Mouse (Mus musculus) kidney, postnatal 0 days (tissue): ENCODE measurements around the gene Gm853. TPM values are rescaled to one million over a fixed set of nuclear protein-coding genes. Genes with fewer than 3 reads are reported as not detected.

ENCODE experiments used
- ATAC-seq: fragments of 200-750 bp; cut with Nextera tagmentation; replicated peaks from 2 replicates; pipeline ENCODE4 v1.8.0; 2017; ENCODE audit warnings: low read depth, moderate number of reproducible peaks, moderate TSS enrichment, moderate library complexity; ENCODE audit not compliant: low FRiP score
- DNase-seq: peaks from one replicate; pipeline ENCODE4 v3.0.0-alpha.2; 2016; ENCODE audit warnings: low spot score
- H3K27ac ChIP-seq: fragments of 300-500 bp; sonication (generic); 2 replicates; pipeline ENCODE4 v1.5.1; 2014; ENCODE audit warnings: mild to moderate bottlenecking
- H3K27me3 ChIP-seq: fragments of 300-500 bp; sonication (generic); 2 replicates; pipeline ENCODE4 v1.6.1; 2014; ENCODE audit warnings: low read length, mixed read lengths; ENCODE audit not compliant: insufficient read depth
- H3K36me3 ChIP-seq: fragments of 300-500 bp; sonication (generic); 2 replicates; pipeline ENCODE4 v1.6.1; 2014; ENCODE audit warnings: low read length, mixed read lengths; ENCODE audit not compliant: insufficient read depth
- H3K4me1 ChIP-seq: fragments of 300-500 bp; sonication (generic); replicated peaks from 2 replicates; pipeline ENCODE4 v1.6.1; 2014; ENCODE audit warnings: antibody characterized with exemption, low read length, mixed read lengths; ENCODE audit not compliant: insufficient read depth
- H3K4me2 ChIP-seq: fragments of 300-500 bp; sonication (generic); 2 replicates; pipeline ENCODE4 v1.6.1; 2014; ENCODE audit warnings: mild to moderate bottlenecking, low read length, moderate library complexity, mixed read lengths
- H3K4me3 ChIP-seq: fragments of 300-500 bp; sonication (generic); replicated peaks from 2 replicates; pipeline ENCODE4 v1.5.1; 2014; ENCODE audit warnings: low read depth, low read length
- H3K9ac ChIP-seq: fragments of 300-500 bp; sonication (generic); 2 replicates; pipeline ENCODE4 v1.6.1; 2014; ENCODE audit warnings: low read depth, low read length
- H3K9me3 ChIP-seq: fragments of 300-500 bp; sonication (generic); replicated peaks from 2 replicates; pipeline ENCODE4 v1.6.1; 2016; ENCODE audit warnings: low read length, inconsistent platforms, mixed read lengths
- CTCF ChIP-seq: IDR thresholded peaks from 2 replicates; pipeline ENCODE4 v1.5.1; 2016; ENCODE audit warnings: antibody characterized with exemption, low read depth, mild to moderate bottlenecking, moderate library complexity
- WGBS: fragments of 180-500 bp; shearing (Covaris S2); extraction: QIAGEN DNeasy Blood & Tissue Kit; methylation state at CpG from one replicate; pipeline ENCODE4 v1.1.7; 2014; 5-methylcytosine and 5-hydroxymethylcytosine counted together
- polyA plus RNA-seq: library from polyadenylated mRNA; unstranded; fragments of >200 nt; fragmentation: Nextera tagmentation; extraction: Ambion mirVana; gene quantifications from 2 replicates; pipeline ENCODE4 v1.2.1, GENCODE M21; 2015

The Gm853 gene
- polyA plus RNA-seq, 1 experiment from 2014 or later: 14.3 TPM

- no peak for TF ChIP-seq CTCF
- WGBS: 69% methylated on average over 7 of the region's 7 CpGs
- no peak for ATAC-seq
Observed at GRCm38 (mm10) chr4:130180909-130181602, 41.1 kb downstream of the Gm853 start.

DNA sequence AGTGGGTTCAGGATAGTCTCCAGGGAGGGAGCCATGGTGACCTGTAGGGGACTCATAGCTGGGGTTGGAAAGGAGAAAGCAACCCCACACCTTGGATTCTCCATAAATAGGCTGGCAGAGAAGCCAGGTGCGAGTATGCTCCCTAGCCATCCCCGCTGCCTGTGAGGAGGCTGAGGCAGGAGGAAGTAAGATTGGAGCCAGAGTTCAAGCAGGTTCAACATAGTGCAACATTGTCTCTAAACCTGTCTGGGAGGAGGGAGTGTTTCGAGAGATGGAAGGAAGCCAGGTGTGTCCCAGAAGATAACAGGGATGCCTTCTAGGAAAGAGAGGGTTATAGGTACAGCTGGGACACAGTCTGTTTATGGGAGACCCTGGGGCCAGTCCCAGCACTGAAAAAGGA lies 42.3 kb downstream of the Gm853 start:
- Histone ChIP-seq H3K36me3 (no peaks in the 10 kb centered on the region), H3K27ac (no peak overlapping the region), H3K27me3 (no peaks in the 10 kb centered on the region), H3K9ac (no peak overlapping the region), H3K4me1 (peaks cover 11% of the 10 kb centered on the region; the same call in 1 of the 2 replicates), H3K9me3 (no peaks in the 10 kb centered on the region), H3K4me3 (no peak overlapping the region), H3K4me2 (no peak overlapping the region)
- ATAC-seq (no peak), DNase-seq (no peak)
- WGBS: 73% methylated on average over 3 of the region's 3 CpGs
- TF ChIP-seq CTCF: no peak

More at GRCm38 (mm10) chr4:130180909-130181602, 41.1 kb downstream of the Gm853 start:
- DNase-seq: no peak
- H3K4me1 ChIP-seq: peaks cover 5% of the 10 kb centered on the region; the same call in 1 of the 2 replicates
- H3K4me2 ChIP-seq: no peak overlapping the region
- no peaks in the 10 kb centered on the region for H3K9me3 ChIP-seq
- H3K27me3 ChIP-seq: no peaks in the 10 kb centered on the region
- H3K36me3 ChIP-seq: no peaks in the 10 kb centered on the region
- H3K27ac ChIP-seq: no peak overlapping the region
- H3K9ac ChIP-seq: no peak overlapping the region
- no peak overlapping the region for H3K4me3 ChIP-seq

DNA sequence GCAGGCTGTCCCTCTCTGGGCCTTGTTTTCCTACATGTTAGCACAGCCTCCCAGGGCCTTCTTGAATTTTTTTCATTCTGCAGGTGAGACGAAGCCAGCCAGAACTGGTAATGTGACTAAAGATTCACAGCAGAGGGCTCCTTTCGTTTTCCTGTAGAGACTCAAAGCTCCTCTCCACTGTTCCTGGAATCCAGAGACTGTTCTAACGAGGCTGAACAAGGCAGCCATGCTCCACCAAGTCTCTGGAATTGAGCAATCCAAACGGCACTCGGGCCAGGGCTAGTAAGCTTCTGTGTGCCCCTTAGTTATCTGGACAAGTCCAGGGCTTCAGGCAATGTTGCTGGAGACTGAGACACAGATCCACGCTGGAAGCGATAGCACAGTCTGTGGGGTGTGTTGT lies 44.7 kb downstream of the Gm853 start:
- Histone ChIP-seq H3K36me3 (no peaks in the 10 kb centered on the region), H3K4me1 (peaks cover 29% of the 10 kb centered on the region), H3K27ac (peak overlapping the region; percentile 70), H3K4me2 (no peak overlapping the region), H3K9me3 (no peaks in the 10 kb centered on the region), H3K4me3 (no peak overlapping the region), H3K27me3 (no peaks in the 10 kb centered on the region), H3K9ac (0 out of 2 replicates have a peak overlapping the region, but pooled peaks have one; percentile 18)
- DNase-seq (no peak), ATAC-seq (no peak; the same call in 1 of the 2 replicates)
- no peak for TF ChIP-seq CTCF
- 48% methylated on average over 7 of the region's 7 CpGs for WGBS

GRCm38 (mm10) chr4:130177087-130177486 lies 45.1 kb downstream of the Gm853 start:
- Histone ChIP-seq H3K4me1 (peaks cover 33% of the 10 kb centered on the region), H3K4me2 (no peak overlapping the region), H3K36me3 (no peaks in the 10 kb centered on the region), H3K9ac (0 out of 2 replicates have a peak overlapping the region, but pooled peaks have one; percentile 18), H3K9me3 (no peaks in the 10 kb centered on the region), H3K27ac (peak overlapping the region; percentile 70), H3K4me3 (no peak overlapping the region), H3K27me3 (no peaks in the 10 kb centered on the region)
- WGBS: 41% methylated on average over 4 of the region's 4 CpGs
- ATAC-seq (no peak), DNase-seq (no peak)
- TF ChIP-seq CTCF: no peak

GRCm38 (mm10) chr4:130176156-130176720 lies 46.0 kb downstream of the Gm853 start:
- Histone ChIP-seq H3K4me1 (peaks cover 41% of the 10 kb centered on the region), H3K9ac (no peak overlapping the region), H3K27ac (0 out of 2 replicates have a peak overlapping the region, but pooled peaks have one; percentile 10), H3K4me2 (no peak overlapping the region), H3K4me3 (no peak overlapping the region), H3K27me3 (no peaks in the 10 kb centered on the region), H3K9me3 (no peaks in the 10 kb centered on the region), H3K36me3 (no peaks in the 10 kb centered on the region)
- DNase-seq: no peak
- whole genome bisulfite sequencing: 75% methylated on average over 5 of the region's 5 CpGs
- TF ChIP-seq CTCF: no peak
- ATAC-seq: no peak

DNA sequence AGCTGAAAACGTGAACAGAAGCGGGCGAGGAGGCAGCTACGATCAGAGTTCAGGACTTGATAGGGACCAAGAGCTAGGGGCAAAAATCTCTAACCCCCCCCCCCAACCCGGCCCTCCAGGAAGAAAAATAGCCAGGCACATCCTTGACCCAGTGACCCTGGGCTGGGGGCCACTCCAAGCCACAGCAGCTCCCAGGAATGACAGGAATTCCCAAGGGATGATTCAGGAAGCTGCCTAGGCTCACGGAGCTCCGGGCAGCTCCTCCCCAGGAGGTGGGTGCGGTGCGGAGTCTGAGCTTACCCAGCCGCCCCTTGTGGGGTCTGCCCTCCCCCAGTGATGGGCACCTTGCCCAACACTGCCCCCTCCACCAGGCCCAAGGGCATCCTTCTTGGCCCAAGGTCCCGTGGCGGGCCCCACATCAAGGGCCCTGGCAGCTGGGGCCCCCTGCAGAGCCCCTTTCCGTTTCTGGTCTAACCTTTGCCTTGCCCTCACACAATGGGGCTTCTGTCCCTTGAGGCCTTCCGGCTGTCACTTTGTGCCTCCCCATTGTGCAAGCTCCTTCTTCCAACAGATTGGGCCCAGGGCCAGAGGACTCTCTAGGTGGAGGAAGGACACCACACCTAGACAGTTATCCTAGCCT lies 47.0 kb downstream of the Gm853 start, which contains the start of gene Tinagl1:
Gene Tinagl1 (minus strand): TSS at position 51 of the 640 bp plus-strand sequence.
- no peak for TF ChIP-seq CTCF
- H3K4me1 ChIP-seq: peaks cover 45% of the 10 kb centered on the region
- 5% methylated on average over 14 of the region's 14 CpGs for WGBS
- peak within 1 kb of the TSS; percentile 58 for H3K4me2 ChIP-seq
- peak within 1 kb of the TSS; percentile 51 for H3K9ac ChIP-seq
- peak within 1 kb of the TSS; percentile 37 for H3K4me3 ChIP-seq
- no peaks in the 10 kb centered on the region for H3K27me3 ChIP-seq
- DNase-seq (peak; percentile 65), ATAC-seq (peak; percentile 6; the same call in 1 of the 2 replicates)
- peak within 1 kb of the TSS; percentile 80 for H3K27ac ChIP-seq
- H3K36me3 ChIP-seq: peaks cover 3% of the 10 kb centered on the region; the same call in 1 of the 2 replicates
- H3K9me3 ChIP-seq: no peaks in the 10 kb centered on the region
